Mouse (Mus musculus) liver, embryonic 15.5 days (tissue): Measurements from ENCODE around the gene Pbrm1. TPM values are rescaled to one million over a fixed set of nuclear protein-coding genes. Genes with fewer than 3 reads are reported as not detected.

Experiments
- ATAC-seq: fragments of 200-750 bp; cut with Nextera tagmentation; 2 replicates; pipeline ENCODE4 v1.8.0; 2017; ENCODE audit warnings: moderate number of reproducible peaks, mild to moderate bottlenecking, moderate library complexity; ENCODE audit not compliant: insufficient read depth
- H3K27ac ChIP-seq: fragments of 300-500 bp; sonication (generic); replicated peaks from 2 replicates; pipeline ENCODE4 v1.5.1; 2015; ENCODE audit warnings: mild to moderate bottlenecking, inconsistent platforms
- H3K27me3 ChIP-seq: fragments of 300-500 bp; sonication (generic); 2 replicates; pipeline ENCODE4 v1.6.1; 2015; ENCODE audit warnings: mild to moderate bottlenecking, inconsistent platforms
- H3K36me3 ChIP-seq: fragments of 300-500 bp; sonication (generic); replicated peaks from 2 replicates; pipeline ENCODE4 v1.6.1; 2015; ENCODE audit warnings: moderate library complexity, mild to moderate bottlenecking, inconsistent platforms
- H3K4me1 ChIP-seq: fragments of 300-500 bp; sonication (generic); replicated peaks from 2 replicates; pipeline ENCODE4 v1.6.1; 2015; ENCODE audit warnings: inconsistent platforms
- H3K4me2 ChIP-seq: fragments of 300-500 bp; sonication (generic); 2 replicates; pipeline ENCODE4 v1.6.1; 2015; ENCODE audit warnings: moderate library complexity, mild to moderate bottlenecking, inconsistent platforms
- H3K4me3 ChIP-seq: fragments of 300-500 bp; sonication (generic); replicated peaks from 2 replicates; pipeline ENCODE4 v1.5.1; 2015; ENCODE audit warnings: mild to moderate bottlenecking, inconsistent platforms
- H3K9ac ChIP-seq: fragments of 300-500 bp; sonication (generic); 2 replicates; pipeline ENCODE4 v1.6.1; 2015; ENCODE audit warnings: moderate library complexity, mild to moderate bottlenecking, inconsistent platforms
- H3K9me3 ChIP-seq: fragments of 300-500 bp; sonication (generic); replicated peaks from 2 replicates; pipeline ENCODE4 v1.6.1; 2016; ENCODE audit warnings: inconsistent platforms
- WGBS: fragments of 180-500 bp; shearing (Covaris S2); methylation state at CpG from one replicate; pipeline ENCODE4 v1.1.7; 2015; ENCODE audit warnings: mixed read lengths; ENCODE audit not compliant: insufficient replicate concordance; 5-methylcytosine and 5-hydroxymethylcytosine counted together
- polyA plus RNA-seq: library from polyadenylated mRNA; unstranded; fragments of >200 nt; fragmentation: Nextera tagmentation; extraction: Ambion mirVana; gene quantifications from 2 replicates; pipeline ENCODE4 v1.2.1, GENCODE M21; 2015

The Pbrm1 gene
- polyA plus RNA-seq, 1 experiment from 2014 or later, result 53.3 TPM

DNA sequence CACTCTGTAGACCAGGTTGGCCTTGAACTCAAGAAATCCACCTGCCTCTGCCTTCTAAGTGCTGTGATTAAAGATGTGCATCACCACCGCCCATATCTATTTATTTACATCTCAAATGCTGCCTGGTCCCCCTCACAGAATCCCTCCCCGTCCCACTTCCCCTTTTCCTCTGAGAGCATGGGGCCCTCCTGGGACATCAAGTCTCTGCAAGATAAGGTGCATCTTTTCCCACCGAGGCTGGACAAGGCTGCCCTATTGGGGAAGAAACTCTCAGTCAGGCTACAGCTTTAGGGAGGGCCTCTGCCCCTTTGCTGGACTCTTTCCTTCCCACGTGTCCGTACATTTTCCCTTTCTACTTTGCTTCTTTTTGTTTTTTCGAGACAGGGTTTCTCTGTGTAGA is 150.6 kb downstream of the Pbrm1 start:
- WGBS, result 18% methylated on average over 6 of the region's 6 CpGs
- Histone ChIP-seq H3K36me3 (peaks cover 46% of the 10 kb centered on the region), H3K4me1 (peaks cover 34% of the 10 kb centered on the region), H3K9me3 (no peaks in the 10 kb centered on the region), H3K4me2 (no peak overlapping the region), H3K27me3 (peaks cover 27% of the 10 kb centered on the region), H3K9ac (no peak overlapping the region), H3K4me3 (no peak overlapping the region), H3K27ac (no peak overlapping the region)
- no peak for ATAC-seq

DNA sequence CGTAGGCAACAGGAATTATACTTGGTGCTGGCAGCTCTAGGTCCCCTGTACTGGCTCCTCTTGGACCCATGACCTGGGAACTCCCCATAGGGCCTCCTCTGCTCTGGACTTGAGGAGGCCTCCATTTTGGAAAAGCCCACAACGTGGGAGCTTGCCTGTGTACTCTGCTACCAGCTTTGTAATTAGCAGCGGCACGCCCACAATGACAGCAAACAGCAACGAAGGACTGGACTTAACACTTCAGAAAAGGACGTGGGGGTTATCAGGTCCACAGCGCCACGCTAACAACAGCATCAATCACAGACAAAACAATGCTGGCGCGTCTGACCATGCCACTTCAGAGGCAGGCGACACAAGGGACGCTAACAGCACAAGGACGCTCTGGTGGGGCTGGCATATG is 152.0 kb downstream of the Pbrm1 start:
- H3K27ac ChIP-seq, result no peak overlapping the region
- H3K4me3 ChIP-seq, result no peak overlapping the region
- no peak for ATAC-seq
- peaks cover 22% of the 10 kb centered on the region for H3K4me1 ChIP-seq
- H3K27me3 ChIP-seq, result peaks cover 27% of the 10 kb centered on the region
- 82% methylated on average over 13 of the region's 13 CpGs for WGBS
- H3K36me3 ChIP-seq, result peaks cover 60% of the 10 kb centered on the region
- H3K9me3 ChIP-seq, result no peaks in the 10 kb centered on the region
- no peak overlapping the region for H3K9ac ChIP-seq
- H3K4me2 ChIP-seq, result no peak overlapping the region

Other genes with a start within 250 kb of the Pbrm1 start
- gene Tmem110, start 193.5 kb upstream of the Pbrm1 start, polyA plus RNA-seq, result 8.8 and 8.9 TPM in 2 replicates
- gene Mustn1, start 139.9 kb upstream of the Pbrm1 start, polyA plus RNA-seq, result 1.1 and 1.6 TPM in 2 replicates
- gene Itih4, start 132.7 kb upstream of the Pbrm1 start, polyA plus RNA-seq, result 205 and 267 TPM in 2 replicates
- gene Itih3, start 95.4 kb upstream of the Pbrm1 start, polyA plus RNA-seq, result 434 and 589 TPM in 2 replicates
- gene Itih1, start 75.8 kb upstream of the Pbrm1 start, polyA plus RNA-seq, result 53.8 and 71.1 TPM in 2 replicates
- 3.5 and 4.1 TPM in 2 replicates for gene Nek4, start 67.8 kb upstream of the Pbrm1 start, polyA plus RNA-seq
- 15.1 and 17.1 TPM in 2 replicates for gene Glt8d1, start 17.7 kb upstream of the Pbrm1 start, polyA plus RNA-seq
- 230 and 264 TPM in 2 replicates for gene Spcs1, start 17.5 kb upstream of the Pbrm1 start, polyA plus RNA-seq
- 63.6 and 63.9 TPM in 2 replicates for gene Gnl3, start within 50 bp of the Pbrm1 start, polyA plus RNA-seq
- 49.9 and 60.7 TPM in 2 replicates for gene Smim4, start 109.8 kb downstream of the Pbrm1 start, polyA plus RNA-seq
- gene Nt5dc2, start 111.9 kb downstream of the Pbrm1 start, polyA plus RNA-seq, result 167 and 213 TPM in 2 replicates
- gene Stab1, start 149.5 kb downstream of the Pbrm1 start, polyA plus RNA-seq, result 22.0 and 27.4 TPM in 2 replicates
- gene Tnnc1, start 189.2 kb downstream of the Pbrm1 start, polyA plus RNA-seq, result 66.4 and 66.7 TPM in 2 replicates
- 92.3 and 115 TPM in 2 replicates for gene Nisch, start 197.8 kb downstream of the Pbrm1 start, polyA plus RNA-seq
- 0.03 and 0.08 TPM in 2 replicates for gene Sema3g, start 198.7 kb downstream of the Pbrm1 start, polyA plus RNA-seq
- 5.6 and 6.3 TPM in 2 replicates for gene Phf7, start 232.2 kb downstream of the Pbrm1 start, polyA plus RNA-seq
- 35.8 and 37.6 TPM in 2 replicates for gene Bap1, start 232.3 kb downstream of the Pbrm1 start, polyA plus RNA-seq